Comparison of ENCODE assay signal across 8 mouse cellular contexts in genomic region chr12:13248691-13249572, GRCm38 (mm10). TPM values are rescaled to one million over a fixed set of nuclear protein-coding genes. Genes with fewer than 3 reads are reported as not detected.
A peak's percentile ranks its signal among the peaks of the same experiment; 100 is the strongest.
DNase-seq lines count a peak whose midpoint lies in the region; ATAC-seq lines count a peak whose summit lies in the region.

Gene Ddx1 (minus strand): TSS chr12:13249213.

- 0 out of 2 replicates have a peak, but pooled peaks cover 4% of the 10 kb centered on the region for H3K4me1 ChIP-seq in hindbrain, embryonic 12.5 days

- H3K9me3 ChIP-seq in hindbrain, embryonic 12.5 days (replicated peaks), result no peaks in the 10 kb centered on the region

- H3K4me2 ChIP-seq in hindbrain, embryonic 12.5 days (replicated peaks), result peak within 1 kb of the TSS; percentile 55

- peak within 1 kb of the TSS; percentile 88 for H3K4me3 ChIP-seq in hindbrain, embryonic 12.5 days

- H3K27me3 ChIP-seq in hindbrain, embryonic 12.5 days, result no peaks in the 10 kb centered on the region

- DNase-seq in Muller cell, postnatal 12 days (ENCODE audit: inconsistent ontology term), result peak; percentile 88
- peak; percentile 82 for DNase-seq in cerebellum, adult 9-11 months
- peak; percentile 61 to 81 for DNase-seq in frontal cortex, postnatal 10 days (ENCODE audit: low spot score in 2 of 2)
- peak; percentile 86 to 87 for DNase-seq in layer of hippocampus, postnatal 14 days (ENCODE audit: low spot score in 2 of 2)
- peak; percentile 81 for DNase-seq in lung, postnatal 14 days
- peak; percentile 69 for DNase-seq in retina, adult 2 months (ENCODE audit: low read depth, low spot score)
- peak; percentile 68 to 76 for DNase-seq in thymus, postnatal 36 days

- peak within 1 kb of the TSS; percentile 92 for H3K9ac ChIP-seq in hindbrain, embryonic 12.5 days

- 0 out of 2 replicates have a peak, but pooled peaks cover 6% of the 10 kb centered on the region for H3K36me3 ChIP-seq in hindbrain, embryonic 12.5 days

- WGBS in hindbrain, embryonic 12.5 days, result 3% methylated on average over 57 of the region's 59 CpGs

- ATAC-seq in hindbrain, embryonic 12.5 days (ENCODE audit: low FRiP score), result peak; percentile 94

- peak within 1 kb of the TSS; percentile 93 for H3K27ac ChIP-seq in hindbrain, embryonic 12.5 days

RNA-seq across cellular contexts. Expression of gene Ddx1, which starts in this region (rescaled TPM):
- 142 TPM in 2 replicates for polyA plus RNA-seq in hindbrain, embryonic 12.5 days (2016; fragmentation: Nextera tagmentation; extraction: Ambion mirVana)
- 100 to 1,000 TPM; 130 to 131 TPM for total RNA-seq in layer of hippocampus, postnatal 14 days (2021)

Comparison
In these comparisons a context has a peak if more than half of its experiments do, and no peak if none do; other contexts are left out.
1. Peak in every context shown above with its lines: DNase-seq, ATAC-seq, H3K4me3 ChIP-seq and H3K27ac ChIP-seq.